Mouse (Mus musculus) lung, embryonic 15.5 days (tissue): ENCODE results near the gene Fbxl4. TPM values are rescaled to one million over a fixed set of nuclear protein-coding genes. Genes with fewer than 3 reads are reported as not detected.

Source experiments
- ATAC-seq: fragments of 200-750 bp; cut with Nextera tagmentation; 2 replicates; pipeline ENCODE4 v1.8.0; 2017; ENCODE audit warnings: moderate number of reproducible peaks, borderline replicate concordance; ENCODE audit not compliant: low FRiP score, low TSS enrichment; ENCODE audit errors: extremely low read depth
- H3K27ac ChIP-seq: fragments of 300-500 bp; sonication (generic); 2 replicates; pipeline ENCODE4 v1.5.1; 2015; ENCODE audit warnings: moderate library complexity, mild to moderate bottlenecking, inconsistent platforms
- H3K27me3 ChIP-seq: fragments of 300-500 bp; sonication (generic); 2 replicates; pipeline ENCODE4 v1.6.1; 2015; ENCODE audit warnings: inconsistent platforms
- H3K36me3 ChIP-seq: fragments of 300-500 bp; sonication (generic); 2 replicates; pipeline ENCODE4 v1.6.1; 2015; ENCODE audit warnings: inconsistent platforms
- H3K4me1 ChIP-seq: fragments of 300-500 bp; sonication (generic); 2 replicates; pipeline ENCODE4 v1.6.1; 2015; ENCODE audit warnings: inconsistent platforms
- H3K4me2 ChIP-seq: fragments of 300-500 bp; sonication (generic); 2 replicates; pipeline ENCODE4 v1.6.1; 2015; ENCODE audit warnings: inconsistent platforms, mild to moderate bottlenecking, moderate library complexity
- H3K4me3 ChIP-seq: fragments of 300-500 bp; sonication (generic); 2 replicates; pipeline ENCODE4 v1.5.1; 2015; ENCODE audit warnings: mild to moderate bottlenecking, inconsistent platforms
- H3K9ac ChIP-seq: fragments of 300-500 bp; sonication (generic); 2 replicates; pipeline ENCODE4 v1.6.1; 2015; ENCODE audit warnings: inconsistent platforms
- H3K9me3 ChIP-seq: fragments of 300-500 bp; sonication (generic); 2 replicates; pipeline ENCODE4 v1.6.1; 2016; ENCODE audit warnings: inconsistent platforms
- WGBS: fragments of 180-500 bp; shearing (Covaris S2); methylation state at CpG from one replicate; pipeline ENCODE4 v1.1.7; 2015; 5-methylcytosine and 5-hydroxymethylcytosine counted together
- polyA plus RNA-seq: library from polyadenylated mRNA; unstranded; fragments of >200 nt; fragmentation: Nextera tagmentation; extraction: Ambion mirVana; gene quantifications from 2 replicates; pipeline ENCODE4 v1.2.1, GENCODE M21; 2015

Gene Fbxl4
- polyA plus RNA-seq, 1 experiment from 2014 or later, result 11.8 TPM

GRCm38 (mm10) chr4:22478488-22479367 is 121.4 kb downstream of the Fbxl4 start:
- 3% methylated on average over 30 of the region's 30 CpGs for WGBS
- no peak overlapping the region for H3K4me3 ChIP-seq
- no peak overlapping the region for H3K4me2 ChIP-seq
- no peak for ATAC-seq
- peaks cover 96% of the 10 kb centered on the region for H3K27me3 ChIP-seq
- H3K36me3 ChIP-seq, result no peaks in the 10 kb centered on the region
- H3K4me1 ChIP-seq, result no peaks in the 10 kb centered on the region
- H3K27ac ChIP-seq, result no peak overlapping the region
- H3K9me3 ChIP-seq, result no peaks in the 10 kb centered on the region
- no peak overlapping the region for H3K9ac ChIP-seq

GRCm38 (mm10) chr4:22479368-22480090 is 122.2 kb downstream of the Fbxl4 start:
- Histone ChIP-seq H3K4me1 (no peaks in the 10 kb centered on the region), H3K27ac (no peak overlapping the region), H3K4me3 (no peak overlapping the region), H3K9ac (no peak overlapping the region), H3K27me3 (peaks cover 95% of the 10 kb centered on the region), H3K36me3 (no peaks in the 10 kb centered on the region), H3K4me2 (no peak overlapping the region), H3K9me3 (no peaks in the 10 kb centered on the region)
- no peak for ATAC-seq
- WGBS, result 2% methylated on average over 28 of the region's 28 CpGs

- H3K4me2 ChIP-seq, result no peak overlapping the region
- H3K27me3 ChIP-seq, result peaks cover 94% of the 10 kb centered on the region
- ATAC-seq, result no peak
- 1% methylated on average over 18 of the region's 18 CpGs for WGBS
- no peak overlapping the region for H3K4me3 ChIP-seq
- no peak overlapping the region for H3K27ac ChIP-seq
- no peaks in the 10 kb centered on the region for H3K9me3 ChIP-seq
- no peaks in the 10 kb centered on the region for H3K36me3 ChIP-seq
- H3K9ac ChIP-seq, result no peak overlapping the region
- H3K4me1 ChIP-seq, result no peaks in the 10 kb centered on the region
Observed at GRCm38 (mm10) chr4:22480091-22480857, 122.9 kb downstream of the Fbxl4 start.

- WGBS, result 0% methylated on average over 1 of the region's 1 CpGs
- Histone ChIP-seq H3K27me3 (peaks cover 94% of the 10 kb centered on the region), H3K27ac (no peak overlapping the region), H3K4me2 (no peak overlapping the region), H3K4me1 (no peaks in the 10 kb centered on the region), H3K4me3 (no peak overlapping the region), H3K36me3 (no peaks in the 10 kb centered on the region), H3K9me3 (no peaks in the 10 kb centered on the region), H3K9ac (no peak overlapping the region)
- ATAC-seq, result no peak
Observed at GRCm38 (mm10) chr4:22480858-22481205, 123.5 kb downstream of the Fbxl4 start.

- peaks cover 94% of the 10 kb centered on the region for H3K27me3 ChIP-seq
- no peak for ATAC-seq
- H3K36me3 ChIP-seq, result no peaks in the 10 kb centered on the region
- H3K27ac ChIP-seq, result no peak overlapping the region
- no peak overlapping the region for H3K4me3 ChIP-seq
- no peaks in the 10 kb centered on the region for H3K9me3 ChIP-seq
- H3K4me1 ChIP-seq, result peaks cover 3% of the 10 kb centered on the region; the same call in 1 of the 2 replicates
- H3K9ac ChIP-seq, result no peak overlapping the region
- H3K4me2 ChIP-seq, result no peak overlapping the region
- WGBS, result 19% methylated on average over 2 of the region's 2 CpGs
Observed at GRCm38 (mm10) chr4:22482118-22482517, 124.8 kb downstream of the Fbxl4 start.

GRCm38 (mm10) chr4:22482756-22483280 is 125.5 kb downstream of the Fbxl4 start:
- no peak overlapping the region for H3K4me3 ChIP-seq
- no peak overlapping the region for H3K27ac ChIP-seq
- no peak for ATAC-seq
- 7% methylated on average over 7 of the region's 7 CpGs for WGBS
- H3K36me3 ChIP-seq, result no peaks in the 10 kb centered on the region
- H3K27me3 ChIP-seq, result peaks cover 94% of the 10 kb centered on the region
- H3K4me2 ChIP-seq, result no peak overlapping the region
- no peaks in the 10 kb centered on the region for H3K9me3 ChIP-seq
- peaks cover 10% of the 10 kb centered on the region for H3K4me1 ChIP-seq
- no peak overlapping the region for H3K9ac ChIP-seq

- WGBS, result 12% methylated on average over 2 of the region's 2 CpGs
- no peaks in the 10 kb centered on the region for H3K36me3 ChIP-seq
- H3K27me3 ChIP-seq, result peaks cover 94% of the 10 kb centered on the region
- H3K9me3 ChIP-seq, result no peaks in the 10 kb centered on the region
- ATAC-seq, result no peak
- H3K4me3 ChIP-seq, result no peak overlapping the region
- H3K4me2 ChIP-seq, result no peak overlapping the region
- no peak overlapping the region for H3K27ac ChIP-seq
- H3K9ac ChIP-seq, result no peak overlapping the region
- H3K4me1 ChIP-seq, result peaks cover 16% of the 10 kb centered on the region
Observed at GRCm38 (mm10) chr4:22483548-22483947, 126.2 kb downstream of the Fbxl4 start.

Other genes starting within 250 kb of the Fbxl4 start
- 0.05 and 0.06 TPM in 2 replicates for gene Pou3f2, start 130.8 kb downstream of the Fbxl4 start, polyA plus RNA-seq